Mouse (Mus musculus) v-Abl transformed pro-B cells (cell line): ENCODE results near the gene Gpnmb.

ENCODE experiments used
- in situ Hi-C, 2 experiments: fragments of 400-800 bp; cut with MboI; formaldehyde crosslinking; loops; one replicate each; pipeline ENCODE4 v1.15.1; 2025; ENCODE audit not compliant: unreplicated experiment in 2 of 2

Gpnmb gene

GRCm38 (mm10) chr6:49028019-49028418 lies 8.3 kb upstream of the Gpnmb start:
- in situ Hi-C loops = loop anchor here in 1 of 2 experiments (25.0 kb wide), 2 partner anchors 391 to 1259 kb away; partner anchors contain the start of genes AI854703 and Gimap8

DNA sequence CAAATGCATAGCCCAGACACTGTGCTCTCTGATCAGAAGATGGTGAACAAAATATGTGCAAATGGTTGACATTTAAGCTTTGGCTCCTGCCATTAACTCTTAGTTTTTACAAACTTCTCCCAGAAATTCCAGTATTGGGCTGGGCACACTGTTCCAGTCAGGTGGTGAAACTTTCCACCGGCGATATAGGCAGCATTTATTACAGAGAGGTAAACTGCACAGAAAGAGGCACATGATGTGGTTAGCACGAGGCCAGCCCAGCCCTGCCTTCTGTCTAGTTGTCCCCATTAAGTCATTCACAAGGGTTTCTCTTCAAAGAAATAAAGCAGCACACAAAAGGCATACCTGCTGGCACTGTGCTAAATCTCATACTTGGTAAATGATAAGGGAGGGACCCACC lies 7.6 kb upstream of the Gpnmb start:
- in situ Hi-C loops = loop anchor here in 1 of 2 experiments (25.0 kb wide), 2 partner anchors 391 to 1259 kb away; partner anchors contain the start of genes AI854703 and Gimap8

- in situ Hi-C loops = loop anchor here (10.0 to 25.0 kb wide), 3 partner anchors 364 to 1256 kb away; partner anchors contain the start of genes AI854703 (in 1 of the 2), Gimap8 (in 1 of the 2) and Stk31 (in 1 of the 2)
Measured at GRCm38 (mm10) chr6:49031230-49031629, 5.1 kb upstream of the Gpnmb start.

DNA sequence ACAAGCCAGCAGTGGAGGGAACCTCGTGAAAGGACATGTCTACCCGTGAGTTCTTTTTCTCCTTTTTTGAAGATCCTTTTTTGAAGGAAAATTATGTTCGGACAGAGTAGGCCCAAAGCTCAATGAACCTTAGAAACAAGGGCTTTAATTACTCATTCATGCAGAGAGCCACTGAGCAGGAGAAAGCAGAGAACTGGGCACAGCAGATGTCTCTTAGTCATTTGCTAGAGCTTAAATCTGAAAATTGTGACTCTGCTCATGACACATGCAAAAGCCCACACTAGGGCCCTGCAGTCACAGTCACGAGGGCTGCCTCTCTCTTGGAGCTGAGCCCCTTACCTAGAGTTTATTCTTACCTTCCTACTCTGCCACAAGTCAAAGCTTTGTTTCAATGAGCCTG lies 3.6 kb upstream of the Gpnmb start:
- in situ Hi-C loops = loop anchor here (10.0 to 25.0 kb wide), 3 partner anchors 362 to 1255 kb away; partner anchors contain the start of genes AI854703 (in 1 of the 2), Gimap8 (in 1 of the 2) and Stk31 (in 1 of the 2)

GRCm38 (mm10) chr6:49037268-49037662 lies 919 bp downstream of the Gpnmb start:
- in situ Hi-C loops = loop anchor here (5.0 to 25.0 kb wide), 4 partner anchors 358 to 1250 kb away; partner anchors contain the start of genes Stk31 (in 2 of the 2), AI854703 (in 1 of the 2) and Gimap8 (in 1 of the 2)

- in situ Hi-C loops = loop anchor here (5.0 to 25.0 kb wide), 4 partner anchors 355 to 1248 kb away; partner anchors contain the start of genes Stk31 (in 2 of the 2), AI854703 (in 1 of the 2) and Gimap8 (in 1 of the 2)
Measured at GRCm38 (mm10) chr6:49039470-49040180, 3.3 kb downstream of the Gpnmb start.

GRCm38 (mm10) chr6:49046502-49046901 lies 10.2 kb downstream of the Gpnmb start:
- in situ Hi-C loops = loop anchor here in 1 of 2 experiments (25.0 kb wide), 2 partner anchors 409 to 1241 kb away; partner anchors contain the start of genes AI854703 and Gimap8

DNA sequence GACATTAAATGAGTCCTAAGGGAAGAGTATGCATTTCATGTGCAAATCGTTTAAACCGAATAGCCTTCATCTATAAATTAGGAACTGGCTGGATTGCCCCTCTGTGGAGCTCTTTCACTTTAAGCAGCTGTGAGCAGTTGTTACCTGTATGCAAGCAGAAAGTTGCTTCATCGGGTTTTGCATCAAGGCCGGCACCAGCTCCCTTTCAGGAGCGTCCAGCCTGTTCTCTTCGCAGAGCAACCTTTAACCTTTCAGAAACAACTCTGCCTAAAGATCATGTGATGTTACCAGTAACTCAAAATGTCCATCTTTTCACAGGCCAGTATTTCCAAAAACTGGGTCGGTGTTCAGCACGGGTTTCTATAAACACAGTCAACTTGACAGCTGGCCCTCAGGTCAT lies 10.6 kb downstream of the Gpnmb start:
- in situ Hi-C loops = loop anchor here in 1 of 2 experiments (25.0 kb wide), 2 partner anchors 410 to 1240 kb away; partner anchors contain the start of genes AI854703 and Gimap8

DNA sequence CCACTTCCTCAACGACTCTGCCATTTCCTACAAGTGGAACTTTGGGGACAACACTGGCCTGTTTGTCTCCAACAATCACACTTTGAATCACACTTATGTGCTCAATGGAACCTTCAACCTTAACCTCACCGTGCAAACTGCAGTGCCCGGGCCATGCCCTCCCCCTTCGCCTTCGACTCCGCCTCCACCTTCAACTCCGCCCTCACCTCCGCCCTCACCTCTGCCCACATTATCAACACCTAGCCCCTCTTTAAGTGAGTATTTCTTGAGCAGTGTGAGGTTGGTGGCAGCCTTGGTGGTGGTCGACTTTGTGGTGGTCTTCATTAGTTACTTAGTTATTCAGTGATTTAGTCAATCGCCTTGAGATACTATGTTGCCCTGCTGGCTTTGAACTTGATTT lies 11.5 kb downstream of the Gpnmb start:
- in situ Hi-C loops = loop anchor here in 1 of 2 experiments (25.0 kb wide), 2 partner anchors 411 to 1239 kb away; partner anchors contain the start of genes AI854703 and Gimap8

- in situ Hi-C loops = loop anchor here in 1 of 2 experiments (25.0 kb wide), 2 partner anchors 411 to 1239 kb away; partner anchors contain the start of genes AI854703 and Gimap8
Measured at GRCm38 (mm10) chr6:49048395-49048794, 12.0 kb downstream of the Gpnmb start.

GRCm38 (mm10) chr6:49050677-49051410 lies 14.5 kb downstream of the Gpnmb start:
- in situ Hi-C loops = loop anchor here (25.0 kb wide), 3 partner anchors 1061 to 1511 kb away; partner anchors contain the start of genes Cycs (in 1 of the 2) and Mpp6 (in 1 of the 2)

GRCm38 (mm10) chr6:49052191-49052590 lies 15.8 kb downstream of the Gpnmb start:
- in situ Hi-C loops = loop anchor here (25.0 kb wide), 3 partner anchors 1060 to 1510 kb away; partner anchors contain the start of genes Cycs (in 1 of the 2) and Mpp6 (in 1 of the 2)

DNA sequence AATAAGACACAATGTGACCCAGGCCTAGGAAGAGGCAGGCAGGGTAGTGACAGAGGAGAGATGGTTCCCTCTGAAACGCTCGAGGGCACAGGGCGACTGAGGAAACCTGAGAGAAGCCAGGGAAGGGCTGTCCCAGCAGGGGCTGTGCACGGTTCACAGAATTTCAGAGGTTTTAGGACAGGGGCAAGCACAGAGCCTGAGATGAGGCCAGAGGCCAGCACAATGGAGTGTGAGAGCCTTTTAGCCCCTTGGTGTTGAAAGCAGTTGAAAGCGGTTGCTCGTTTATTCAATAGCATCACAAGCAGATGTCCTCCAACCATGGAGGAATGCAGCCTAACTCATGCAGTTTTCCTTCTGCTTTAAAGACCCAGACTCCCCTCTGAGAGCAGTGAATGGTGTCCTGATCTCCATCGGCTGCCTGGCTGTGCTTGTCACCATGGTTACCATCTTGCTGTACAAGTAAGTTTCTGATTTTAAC lies 18.9 kb downstream of the Gpnmb start:
- in situ Hi-C loops = loop anchor here (5.0 to 25.0 kb wide), 5 partner anchors 152 to 1507 kb away; partner anchors contain the start of genes Cycs (in 1 of the 2) and Mpp6 (in 1 of the 2)

DNA sequence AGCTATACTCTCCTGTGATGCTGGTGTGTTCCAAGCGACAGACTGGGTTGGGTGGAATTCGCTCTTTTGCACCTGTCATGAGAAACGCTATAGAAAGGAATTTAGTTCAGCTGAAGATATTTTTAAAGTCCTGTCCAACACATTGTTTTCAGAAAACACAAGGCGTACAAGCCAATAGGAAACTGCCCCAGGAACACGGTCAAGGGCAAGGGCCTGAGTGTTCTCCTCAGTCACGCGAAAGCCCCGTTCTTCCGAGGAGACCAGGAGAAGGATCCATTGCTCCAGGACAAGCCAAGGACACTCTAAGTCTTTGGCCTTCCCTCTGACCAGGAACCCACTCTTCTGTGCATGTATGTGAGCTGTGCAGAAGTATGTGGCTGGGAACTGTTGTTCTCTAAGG lies 19.7 kb downstream of the Gpnmb start:
- in situ Hi-C loops = loop anchor here (5.0 to 25.0 kb wide), 5 partner anchors 151 to 1506 kb away; partner anchors contain the start of genes Cycs (in 1 of the 2) and Mpp6 (in 1 of the 2)

DNA sequence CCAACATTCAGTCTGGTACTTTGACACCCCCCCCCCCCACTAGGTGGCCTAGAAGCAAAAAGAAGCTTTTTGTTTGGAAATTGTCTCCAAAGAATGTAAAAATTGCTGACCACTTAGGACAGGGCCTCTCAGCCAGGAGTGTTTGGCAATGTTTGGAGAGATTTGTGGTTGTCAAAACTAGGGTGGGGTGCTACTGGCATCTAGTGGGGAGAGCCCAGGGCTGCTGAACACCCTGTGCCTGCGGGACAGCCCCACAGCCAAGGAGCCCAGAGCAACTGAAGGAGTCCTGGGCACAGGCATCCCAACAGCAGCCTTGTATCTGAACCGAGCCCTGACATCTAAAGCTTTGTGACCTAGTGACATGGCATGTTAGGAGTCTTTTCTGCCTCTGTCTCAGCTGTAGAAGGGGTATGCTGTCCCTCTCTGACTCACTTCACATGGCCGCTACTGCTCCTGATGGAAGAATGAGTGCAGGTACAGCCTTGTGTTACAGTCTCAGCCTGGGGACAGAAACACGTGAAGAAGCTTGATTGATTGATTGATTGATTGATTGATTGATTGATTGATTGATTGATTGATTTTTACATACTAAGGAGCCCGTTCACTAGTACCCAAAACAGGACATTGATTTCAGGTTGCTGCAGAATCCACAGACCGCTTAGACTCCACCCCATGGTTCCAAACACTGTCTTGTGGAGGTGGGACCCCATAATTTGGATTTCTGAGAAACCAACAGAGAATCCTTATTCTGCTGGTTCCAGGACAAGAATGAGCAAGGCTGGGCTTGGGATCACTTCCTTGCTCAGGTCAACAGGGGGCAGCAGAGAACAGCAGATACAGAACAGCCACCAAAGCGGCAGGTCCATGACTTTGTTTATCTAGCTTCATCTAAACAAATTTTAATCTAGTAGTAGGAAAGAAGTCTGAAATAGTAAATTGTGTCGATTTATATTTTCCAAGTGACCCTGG lies 21.0 kb downstream of the Gpnmb start:
- in situ Hi-C loops = loop anchor here (5.0 to 25.0 kb wide), 5 partner anchors 150 to 1505 kb away; partner anchors contain the start of genes Cycs (in 1 of the 2) and Mpp6 (in 1 of the 2)

DNA sequence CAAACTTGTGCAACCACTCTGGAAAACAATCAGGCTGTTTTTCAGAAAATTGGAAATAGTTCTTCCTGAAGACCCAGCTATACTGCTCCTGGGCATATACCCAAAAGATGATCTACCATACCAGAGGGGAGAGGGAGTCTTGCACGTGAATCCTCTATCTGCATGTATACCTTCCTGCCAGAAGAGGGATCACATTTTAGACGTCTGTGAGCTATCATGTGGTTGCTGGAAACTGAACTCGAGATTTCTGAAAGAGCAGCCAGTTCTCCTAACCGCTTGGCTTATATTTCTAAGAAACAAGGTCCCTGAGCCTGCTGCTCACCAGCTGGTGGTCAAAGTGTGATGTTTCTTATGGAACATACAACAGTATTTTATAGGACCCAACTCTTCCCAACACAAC lies 32.0 kb downstream of the Gpnmb start:
- in situ Hi-C loops = loop anchor here (25.0 kb wide), 3 partner anchors 1044 to 1494 kb away; partner anchors contain the start of genes Cycs (in 1 of the 2) and Mpp6 (in 1 of the 2)

- in situ Hi-C loops = loop anchor here (10.0 to 25.0 kb wide), 4 partner anchors 131 to 1489 kb away; partner anchors contain the start of genes Cycs (in 1 of the 2) and Mpp6 (in 1 of the 2)
Measured at GRCm38 (mm10) chr6:49073304-49074116, 37.2 kb downstream of the Gpnmb start, which contains the start of gene Malsu1. TSS of gene Malsu1 (plus strand) at chr6:49073795.
